ENCODE assay signal across 11 mouse cellular contexts in the genomic region with DNA sequence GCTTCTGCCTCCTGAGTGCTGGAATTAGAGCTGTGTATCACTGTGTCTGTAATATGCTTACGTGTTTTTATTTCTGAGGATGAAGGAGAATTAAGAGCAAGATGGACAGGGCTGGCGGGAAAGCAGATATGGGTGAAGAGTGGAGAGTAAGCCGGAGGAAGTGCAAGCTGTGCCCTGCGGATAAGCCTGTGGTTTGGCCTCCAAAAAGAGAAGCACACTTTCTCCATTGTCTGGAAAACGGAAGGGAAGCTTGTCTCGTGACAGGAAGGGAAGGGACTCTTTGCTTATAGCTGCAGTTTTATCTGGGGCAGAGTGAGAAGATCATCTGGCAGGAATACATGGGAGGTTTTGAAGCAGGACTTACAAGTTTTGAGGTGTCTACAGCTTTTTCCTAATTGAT. TPM values are rescaled to one million over a fixed set of nuclear protein-coding genes. Genes with fewer than 3 reads are reported as not detected.
DNase-seq lines count a peak whose midpoint lies in the region; ATAC-seq and TF ChIP-seq lines count a peak whose summit lies in the region.
"Had no signal": no experiment of that assay in that cellular context is flagged by ENCODE, and none has a peak within 500 bp of the region (broad histone marks: within the 10 kb centered on the region; RNA-seq: fewer than 3 reads in every experiment).

No protein-coding gene starts in this region.

- H3K36me3 ChIP-seq in liver, embryonic 12.5 days = no peaks in the 10 kb centered on the region
- H3K36me3 ChIP-seq: lung, embryonic 15.5 days; neural tube, embryonic 12.5 days had no signal

- H3K4me2 ChIP-seq in liver, embryonic 12.5 days = peak overlapping the region; percentile 25
- H3K4me2 ChIP-seq: lung, embryonic 15.5 days; neural tube, embryonic 12.5 days had no signal

- H3K4me1 ChIP-seq in liver, embryonic 12.5 days = peaks cover 25% of the 10 kb centered on the region
- H3K4me1 ChIP-seq: neural tube, embryonic 12.5 days had no signal

- no peak overlapping the region for H3K4me3 ChIP-seq in layer of hippocampus, adult 2 months
- H3K4me3 ChIP-seq in liver, embryonic 12.5 days = no peak overlapping the region
- H3K4me3 ChIP-seq: lung, embryonic 15.5 days; neural tube, embryonic 12.5 days had no signal

- H3K9me3 ChIP-seq in liver, embryonic 12.5 days (replicated peaks) = no peaks in the 10 kb centered on the region
- H3K9me3 ChIP-seq: lung, embryonic 15.5 days; neural tube, embryonic 12.5 days had no signal

- DNase-seq in layer of hippocampus, adult 2 months (ENCODE audit: low spot score in 2 of 2) = no peak
- no peak for DNase-seq in layer of hippocampus, postnatal 10 days (ENCODE audit: low spot score in 2 of 2)
- peak; percentile 23 for DNase-seq in c-Kit-positive CD71-positive TER-119-positive erythroid progenitor cells, embryonic 14.5 days (ENCODE audit: low spot score)
- DNase-seq in ovary, postnatal 36 days (ENCODE audit: low spot score) = no peak
- no peak for DNase-seq in kidney, postnatal 25 days
- DNase-seq: right cerebral cortex, postnatal 4 days had no signal

- ATAC-seq in liver, embryonic 12.5 days = peak; percentile 72
- ATAC-seq in monocyte, adult 5-6 weeks (replicated peaks; ENCODE audit: insufficient number of reproducible peaks, low FRiP score, low TSS enrichment, poor library complexity, severe bottlenecking) = peak; percentile 78
- ATAC-seq: forebrain, embryonic 14.5 days had no signal

- WGBS in liver, embryonic 12.5 days (ENCODE audit: insufficient replicate concordance) = 15% methylated on average over 6 of the region's 6 CpGs

- TF ChIP-seq CTCF in layer of hippocampus, adult 2 months (conservative IDR thresholded peaks at IDR 0.05) = no peak

- no peaks in the 10 kb centered on the region for H3K27me3 ChIP-seq in liver, embryonic 12.5 days (replicated peaks)
- H3K27me3 ChIP-seq: lung, embryonic 15.5 days; neural tube, embryonic 12.5 days had no signal

- peak overlapping the region; percentile 1; the same call in 1 of the 2 replicates for H3K9ac ChIP-seq in liver, embryonic 12.5 days
- H3K9ac ChIP-seq: lung, embryonic 15.5 days; neural tube, embryonic 12.5 days had no signal

- 0 out of 2 replicates have a peak overlapping the region, but pooled peaks have one; percentile 0 for H3K27ac ChIP-seq in layer of hippocampus, adult 2 months
- peak overlapping the region; percentile 1; the same call in 1 of the 2 replicates for H3K27ac ChIP-seq in liver, embryonic 12.5 days
- H3K27ac ChIP-seq: lung, embryonic 15.5 days; neural tube, embryonic 12.5 days had no signal

RNA-seq across cellular contexts. Expression of a gene that starts 51.0 kb away (rescaled TPM):
- not detected for total RNA-seq in layer of hippocampus, adult 2 months (2021)
- total RNA-seq in layer of hippocampus, postnatal 10 days (2021) = not detected
- not detected in 2 replicates for polyA plus RNA-seq in liver, embryonic 12.5 days (2016; fragmentation: Nextera tagmentation; extraction: Ambion mirVana)
- total RNA-seq in monocyte, adult 5-6 weeks (2017) = not detected in 3 replicates
- polyA plus RNA-seq: neural tube, embryonic 12.5 days had no signal

RNA-seq across cellular contexts. Expression of a gene that starts 58.2 kb away (rescaled TPM):
- total RNA-seq in layer of hippocampus, adult 2 months (2021) = 10 to 100 TPM; 40.3 to 44.6 TPM
- 10 to 100 TPM; 55.4 to 59.4 TPM for total RNA-seq in layer of hippocampus, postnatal 10 days (2021)
- polyA plus RNA-seq in liver, embryonic 12.5 days (2016; fragmentation: Nextera tagmentation; extraction: Ambion mirVana) = 5.6 and 7.5 TPM in 2 replicates
- 23.1 to 30.4 TPM (median 26.6 TPM) in 3 replicates for total RNA-seq in monocyte, adult 5-6 weeks (2017)
